Mouse (Mus musculus): ENCODE results near the gene Sdsl. TPM values are rescaled to one million over a fixed set of nuclear protein-coding genes. Genes with fewer than 3 reads are reported as not detected.

Sdsl gene
- 5.0 and 7.5 TPM in 2 replicates for polyA plus RNA-seq (2012; rRNA removed)

GRCm38 (mm10) chr5:120472770-120473169 is at the start of gene Sdsl:
Sdsl (minus strand) TSS chr5:120472810.

GRCm38 (mm10) chr5:120510982-120511642 is 38.5 kb upstream of the Sdsl start, which contains the start of gene Slc8b1:
Slc8b1 (plus strand) TSS chr5:120511168.

GRCm38 (mm10) chr5:120503144-120503795 is 30.7 kb upstream of the Sdsl start, which contains the start of gene Plbd2:
Plbd2 (minus strand) TSS chr5:120503625.

DNA sequence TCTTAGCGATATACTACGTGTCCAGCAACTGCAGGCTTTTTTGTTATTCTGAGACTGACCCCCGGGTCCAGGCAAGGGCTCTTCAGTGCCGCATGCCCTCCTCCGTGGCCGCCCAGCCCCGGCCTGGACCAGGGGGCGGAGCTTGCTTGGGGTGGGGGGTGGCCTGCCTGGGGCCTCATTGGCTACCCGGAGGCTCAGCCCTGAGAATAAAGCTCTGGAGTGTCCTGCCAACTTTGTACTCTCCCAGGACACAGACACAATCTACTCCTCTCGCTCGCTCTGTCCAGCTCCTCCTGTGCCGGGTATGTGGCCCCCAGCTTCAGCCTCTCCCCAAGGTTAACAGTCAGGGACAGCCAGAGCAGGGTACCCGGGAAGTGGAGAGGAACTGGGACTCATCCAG is 3.7 kb upstream of the Sdsl start, which contains the start of gene Sds:
Gene Sds, plus strand, starts transcription at position 231 of the 400 bp plus-strand sequence.

GRCm38 (mm10) chr5:120431649-120432485 is 40.7 kb downstream of the Sdsl start, which contains the start of gene Lhx5:
Lhx5 (plus strand) TSS chr5:120431699.

Other genes starting within 250 kb of the Sdsl start
- gene Lhx5, start 41.1 kb downstream of the Sdsl start, polyA plus RNA-seq (2012; rRNA removed): 4.1 and 5.0 TPM in 2 replicates
- 0.05 and 0.13 TPM in 2 replicates for gene Sds, start 3.7 kb upstream of the Sdsl start, polyA plus RNA-seq (2012; rRNA removed)
- gene Plbd2, start 30.8 kb upstream of the Sdsl start, polyA plus RNA-seq (2012; rRNA removed): 13.7 and 17.5 TPM in 2 replicates
- gene Slc8b1, start 38.4 kb upstream of the Sdsl start, polyA plus RNA-seq (2012; rRNA removed): 2.5 TPM in 2 replicates
- 18.5 and 23.3 TPM in 2 replicates for gene Tpcn1, start 115.9 kb upstream of the Sdsl start, polyA plus RNA-seq (2012; rRNA removed)
- gene Iqcd, start 116.2 kb upstream of the Sdsl start, polyA plus RNA-seq (2012; rRNA removed): 1.9 and 2.6 TPM in 2 replicates
- 37.6 and 40.1 TPM in 2 replicates for gene Rita1, start 139.8 kb upstream of the Sdsl start, polyA plus RNA-seq (2012; rRNA removed)
- 32.8 and 37.0 TPM in 2 replicates for gene Ddx54, start 139.9 kb upstream of the Sdsl start, polyA plus RNA-seq (2012; rRNA removed)
- 0.56 and 0.71 TPM in 2 replicates for gene Cfap73, start 161.4 kb upstream of the Sdsl start, polyA plus RNA-seq (2012; rRNA removed)
- gene Rasal1, start 176.0 kb upstream of the Sdsl start, polyA plus RNA-seq (2012; rRNA removed): 18.6 and 23.8 TPM in 2 replicates
- 119 and 137 TPM in 2 replicates for gene Dtx1, start 239.1 kb upstream of the Sdsl start, polyA plus RNA-seq (2012; rRNA removed)

Data from central nervous system, embryonic 18 days (tissue).